Mouse (Mus musculus) liver, postnatal 0 days (tissue): ENCODE measurements at regions not wholly inside any gene's neighbourhood (a gene's known extent, or its start where the extent isn't known, plus 50 kb on each side); places are given as distances from the start of the nearest gene placed in this dataset.

Experiments used
- ATAC-seq: fragments of 200-750 bp; cut with Nextera tagmentation; 2 replicates; pipeline ENCODE4 v1.8.0; 2017; ENCODE audit warnings: mild to moderate bottlenecking, moderate library complexity
- DNase-seq: peaks from one replicate; pipeline ENCODE4 v3.0.0-alpha.2; 2016
- H3K27ac ChIP-seq: fragments of 300-500 bp; sonication (generic); 2 replicates; pipeline ENCODE4 v1.5.1; 2014; ENCODE audit warnings: antibody characterized with exemption, moderate library complexity, mild to moderate bottlenecking, low read depth
- H3K27me3 ChIP-seq: fragments of 300-500 bp; sonication (generic); 2 replicates; pipeline ENCODE4 v1.6.1; 2014; ENCODE audit warnings: low read length, control low read depth, mixed read lengths; ENCODE audit not compliant: insufficient read depth
- H3K36me3 ChIP-seq: fragments of 300-500 bp; sonication (generic); replicated peaks from 2 replicates; pipeline ENCODE4 v1.6.1; 2014; ENCODE audit warnings: mild to moderate bottlenecking, control low read depth, low read length, moderate library complexity, mixed read lengths; ENCODE audit not compliant: insufficient read depth
- H3K4me1 ChIP-seq: fragments of 300-500 bp; sonication (generic); 2 replicates; pipeline ENCODE4 v1.6.1; 2014; ENCODE audit warnings: antibody characterized with exemption, mild to moderate bottlenecking, control low read depth; ENCODE audit not compliant: insufficient read depth
- H3K4me2 ChIP-seq: fragments of 300-500 bp; sonication (generic); 2 replicates; pipeline ENCODE4 v1.6.1; 2014; ENCODE audit warnings: low read depth, mild to moderate bottlenecking, low read length, moderate library complexity, mixed read lengths
- H3K4me3 ChIP-seq: fragments of 300-500 bp; sonication (generic); 2 replicates; pipeline ENCODE4 v1.5.1; 2014; ENCODE audit warnings: low read depth, low read length
- H3K9ac ChIP-seq: fragments of 300-500 bp; sonication (generic); replicated peaks from 2 replicates; pipeline ENCODE4 v1.6.1; 2014; ENCODE audit warnings: mild to moderate bottlenecking, moderate library complexity
- H3K9me3 ChIP-seq: fragments of 300-500 bp; sonication (generic); 2 replicates; pipeline ENCODE4 v1.6.1; 2016; ENCODE audit warnings: mild to moderate bottlenecking, control low read depth, low read length, mixed read lengths
- CTCF ChIP-seq: sonication (generic); IDR thresholded peaks from 2 replicates; pipeline ENCODE4 v1.5.1; 2016; ENCODE audit warnings: antibody characterized with exemption, low read depth
- EP300 ChIP-seq: IDR thresholded peaks from 2 replicates; pipeline ENCODE4 v1.6.1; 2016; ENCODE audit warnings: antibody characterized with exemption, low read depth, mild to moderate bottlenecking
- WGBS: fragments of 180-500 bp; shearing (Covaris S2); extraction: QIAGEN DNeasy Blood & Tissue Kit; methylation state at CpG from one replicate; pipeline ENCODE4 v1.1.7; 2014; ENCODE audit not compliant: insufficient replicate concordance; 5-methylcytosine and 5-hydroxymethylcytosine counted together

GRCm38 (mm10) chr4:105282681-105283462, 125.7 kb downstream of the Plpp3 start:
- 34% methylated on average over 6 of the region's 6 CpGs for WGBS
- peak; percentile 72 for ATAC-seq

GRCm38 (mm10) chr4:105285431-105286013, 128.4 kb downstream of the Plpp3 start:
- no peak for TF ChIP-seq CTCF
- TF ChIP-seq EP300 = no peak
- H3K9ac ChIP-seq = no peak overlapping the region
- H3K27ac ChIP-seq = no peak overlapping the region
- H3K36me3 ChIP-seq = no peaks in the 10 kb centered on the region
- ATAC-seq (peak; percentile 58), DNase-seq (no peak)
- H3K4me1 ChIP-seq = peaks cover 28% of the 10 kb centered on the region
- WGBS = 58% methylated on average over 5 of the region's 5 CpGs
- H3K4me2 ChIP-seq = no peak overlapping the region
- H3K9me3 ChIP-seq = no peaks in the 10 kb centered on the region
- no peaks in the 10 kb centered on the region for H3K27me3 ChIP-seq
- no peak overlapping the region for H3K4me3 ChIP-seq

More at GRCm38 (mm10) chr4:105282681-105283462, 125.7 kb downstream of the Plpp3 start:
- Histone ChIP-seq H3K4me3 (no peak overlapping the region), H3K9me3 (no peaks in the 10 kb centered on the region), H3K27me3 (no peaks in the 10 kb centered on the region), H3K9ac (no peak overlapping the region), H3K4me1 (peaks cover 30% of the 10 kb centered on the region), H3K36me3 (no peaks in the 10 kb centered on the region), H3K27ac (peak overlapping the region; percentile 70), H3K4me2 (no peak overlapping the region; the same call in 1 of the 2 replicates)
- peak; percentile 74 for DNase-seq
- TF ChIP-seq EP300 (no peak), CTCF (no peak)

GRCm38 (mm10) chr4:105286299-105286698, 129.2 kb downstream of the Plpp3 start:
- WGBS = 58% methylated on average over 6 of the region's 6 CpGs
- H3K4me1 ChIP-seq = peaks cover 28% of the 10 kb centered on the region
- no peaks in the 10 kb centered on the region for H3K36me3 ChIP-seq
- H3K4me3 ChIP-seq = no peak overlapping the region
- TF ChIP-seq CTCF = no peak
- TF ChIP-seq EP300 = no peak
- H3K9me3 ChIP-seq = no peaks in the 10 kb centered on the region
- no peak overlapping the region for H3K9ac ChIP-seq
- H3K27ac ChIP-seq = 0 out of 2 replicates have a peak overlapping the region, but pooled peaks have one; percentile 8
- ATAC-seq (no peak), DNase-seq (no peak)
- H3K4me2 ChIP-seq = no peak overlapping the region
- no peaks in the 10 kb centered on the region for H3K27me3 ChIP-seq

GRCm38 (mm10) chr4:105286809-105287208, 129.7 kb downstream of the Plpp3 start:
- no peak for DNase-seq
- Histone ChIP-seq H3K4me2 (no peak overlapping the region), H3K27ac (no peak overlapping the region), H3K9ac (no peak overlapping the region), H3K27me3 (no peaks in the 10 kb centered on the region), H3K36me3 (no peaks in the 10 kb centered on the region), H3K4me1 (peaks cover 25% of the 10 kb centered on the region), H3K9me3 (no peaks in the 10 kb centered on the region), H3K4me3 (no peak overlapping the region)
- 74% methylated on average over 10 of the region's 10 CpGs for WGBS
- no peak for TF ChIP-seq CTCF
- no peak for TF ChIP-seq EP300
- ATAC-seq = no peak

- DNase-seq = peak; percentile 57
These were observed 130.3 kb downstream of the Plpp3 start for GRCm38 (mm10) chr4:105287419-105287818.

GRCm38 (mm10) chr4:105289635-105290034, 132.5 kb downstream of the Plpp3 start:
- Histone ChIP-seq H3K27me3 (no peaks in the 10 kb centered on the region), H3K4me1 (peaks cover 12% of the 10 kb centered on the region), H3K27ac (no peak overlapping the region), H3K9ac (no peak overlapping the region), H3K9me3 (no peaks in the 10 kb centered on the region), H3K36me3 (no peaks in the 10 kb centered on the region), H3K4me2 (no peak overlapping the region), H3K4me3 (no peak overlapping the region)
- WGBS = 67% methylated on average over 4 of the region's 4 CpGs
- DNase-seq (no peak), ATAC-seq (no peak)
- TF ChIP-seq CTCF (no peak), EP300 (no peak)

More at GRCm38 (mm10) chr4:105287419-105287818, 130.3 kb downstream of the Plpp3 start:
- no peak overlapping the region for H3K9ac ChIP-seq
- no peaks in the 10 kb centered on the region for H3K36me3 ChIP-seq
- ATAC-seq = peak; percentile 58
- H3K27me3 ChIP-seq = no peaks in the 10 kb centered on the region
- no peaks in the 10 kb centered on the region for H3K9me3 ChIP-seq
- H3K4me3 ChIP-seq = no peak overlapping the region
- WGBS = 54% methylated on average over 7 of the region's 7 CpGs
- TF ChIP-seq CTCF (no peak), EP300 (no peak)
- no peak overlapping the region for H3K27ac ChIP-seq
- H3K4me1 ChIP-seq = peaks cover 22% of the 10 kb centered on the region
- no peak overlapping the region for H3K4me2 ChIP-seq
